Mouse (Mus musculus): ENCODE data around the gene Cdiptos.

Gene Cdiptos

GRCm38 (mm10) chr7:126965568-126965967 is 10.3 kb downstream of the Cdiptos start:
- peak; percentile 81 for DNase-seq

GRCm38 (mm10) chr7:126963548-126964286 is 12.2 kb downstream of the Cdiptos start:
- peak; percentile 37 for DNase-seq

GRCm38 (mm10) chr7:126961965-126962364 is 13.9 kb downstream of the Cdiptos start:
- no peak for DNase-seq

- no peak for DNase-seq
Observed at GRCm38 (mm10) chr7:126961095-126961494, 14.8 kb downstream of the Cdiptos start.

GRCm38 (mm10) chr7:126959780-126960179 is 16.1 kb downstream of the Cdiptos start:
- no peak for DNase-seq

- DNase-seq = no peak
Observed at GRCm38 (mm10) chr7:126955125-126955524, 20.8 kb downstream of the Cdiptos start.

- peak; percentile 65 for DNase-seq
Observed at GRCm38 (mm10) chr7:126952646-126953045, 23.3 kb downstream of the Cdiptos start.

GRCm38 (mm10) chr7:126951741-126952140 is 24.2 kb downstream of the Cdiptos start:
- DNase-seq = peak; percentile 61

GRCm38 (mm10) chr7:126950647-126951615 is 25.0 kb downstream of the Cdiptos start:
- DNase-seq = peak; percentile 75

- peak; percentile 94 for DNase-seq
Observed at GRCm38 (mm10) chr7:126949793-126950646, 25.9 kb downstream of the Cdiptos start, which contains the start of gene Sez6l2. Sez6l2 (plus strand) TSS chr7:126950563.

- no peak for DNase-seq
Observed at GRCm38 (mm10) chr7:126949403-126949792, 26.5 kb downstream of the Cdiptos start, which contains the start of gene Asphd1. Asphd1 (minus strand) TSS chr7:126949582.

- peak; percentile 62 for DNase-seq
Observed at GRCm38 (mm10) chr7:126948626-126949025, 27.3 kb downstream of the Cdiptos start.

- DNase-seq = peak; percentile 70
Observed at GRCm38 (mm10) chr7:126946530-126946929, 29.4 kb downstream of the Cdiptos start.

GRCm38 (mm10) chr7:126941801-126942200 is 34.1 kb downstream of the Cdiptos start:
- DNase-seq = no peak

- no peak for DNase-seq
Observed at GRCm38 (mm10) chr7:126941171-126941570, 34.7 kb downstream of the Cdiptos start.

- no peak for DNase-seq
Observed at GRCm38 (mm10) chr7:126932652-126933051, 43.2 kb downstream of the Cdiptos start.

- no peak for DNase-seq
Observed at GRCm38 (mm10) chr7:126929046-126929445, 46.9 kb downstream of the Cdiptos start.

GRCm38 (mm10) chr7:126928384-126929037 is 47.4 kb downstream of the Cdiptos start, which contains the start of gene Kctd13:
Kctd13 (plus strand) TSS chr7:126928879.
- DNase-seq = peak; percentile 92

GRCm38 (mm10) chr7:126926299-126926698 is 49.6 kb downstream of the Cdiptos start:
- no peak for DNase-seq

- no peak for DNase-seq
Observed at GRCm38 (mm10) chr7:126923999-126924398, 51.9 kb downstream of the Cdiptos start.

GRCm38 (mm10) chr7:126922624-126923060 is 53.3 kb downstream of the Cdiptos start, which contains the start of gene Tmem219:
Tmem219 (minus strand) TSS chr7:126922917.
- DNase-seq = no peak
